Mouse (Mus musculus) gastrocnemius, adult 18-20 months (tissue): ENCODE data around the gene Tagap. TPM values are rescaled to one million over a fixed set of nuclear protein-coding genes. Genes with fewer than 3 reads are reported as not detected.
"Not testable (repeated sequence)": the region's sequence is repeated elsewhere in the genome, so short reads cannot be mapped to it uniquely, and the experiment has no call there.

ENCODE experiments used
- DNase-seq: peaks from one replicate; pipeline ENCODE4 v3.0.0; 2021; ENCODE audit warnings: low spot score
- total RNA-seq, 2 experiments: library from RNA; stranded (reverse); gene quantifications; 2 replicates each; pipeline ENCODE4 v1.2.3; 2021

Tagap gene
- total RNA-seq, 2 experiments from 2014 or later = 2.2 to 2.4 TPM

DNA sequence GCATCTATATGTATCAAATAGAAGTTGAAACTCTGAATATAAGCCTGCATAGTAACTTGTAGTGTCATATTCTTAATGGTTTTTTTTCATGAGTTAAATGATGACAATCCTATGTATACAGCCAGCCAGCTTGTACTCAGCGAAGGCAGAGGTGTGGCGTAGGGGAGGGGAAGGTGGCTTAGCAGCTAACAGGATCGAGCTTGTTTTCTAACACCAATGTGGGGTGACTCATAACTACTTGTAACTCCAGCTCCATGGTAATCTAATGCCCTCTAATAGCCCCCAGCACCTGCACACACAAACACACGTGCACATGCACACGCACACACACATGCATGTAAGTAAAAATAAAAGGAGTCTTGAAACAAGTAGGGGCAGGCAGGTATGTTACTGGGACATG is 42.7 kb downstream of the Tagap start:
- not testable (repeated sequence) for DNase-seq

- DNase-seq = not testable (repeated sequence)
These were observed 44.0 kb downstream of the Tagap start for GRCm38 (mm10) chr17:7969782-7970181.

GRCm38 (mm10) chr17:7983484-7983883 is 57.7 kb downstream of the Tagap start:
- DNase-seq = not testable (repeated sequence)

Other genes with a start within 250 kb of the Tagap start
- 10 to 100 TPM; 29.8 to 33.9 TPM for gene Fndc1, start 98.7 kb upstream of the Tagap start, total RNA-seq
- 10 to 100 TPM; 19.4 to 27.6 TPM for gene Rsph3a, start 19.6 kb downstream of the Tagap start, total RNA-seq
- under 1 TPM; 0.11 to 0.50 TPM for gene Gm49673, start 221.8 kb downstream of the Tagap start, total RNA-seq
- 10 to 100 TPM; 13.7 to 20.3 TPM for gene Rnaset2a, start 222.1 kb downstream of the Tagap start, total RNA-seq
- gene Fgfr1op, start 239.5 kb downstream of the Tagap start, total RNA-seq = 10 to 100 TPM; 14.9 to 17.9 TPM